Mouse (Mus musculus) embryonic fibroblast, embryonic 13.5 days (primary cell): Measurements from ENCODE around the gene T2. TPM values are rescaled to one million over a fixed set of nuclear protein-coding genes. Genes with fewer than 3 reads are reported as not detected.
A peak's percentile ranks its signal among the peaks of the same experiment; 100 is the strongest.
"Not testable (repeated sequence)": the region's sequence is repeated elsewhere in the genome, so short reads cannot be mapped to it uniquely, and the experiment has no call there.

Experiments used
- H3K27ac ChIP-seq: 2 replicates; pipeline ENCODE4 v1.5.1; 2012; ENCODE audit warnings: low read length, control low read depth, inconsistent platforms; ENCODE audit not compliant: insufficient read depth
- H3K4me1 ChIP-seq: 2 replicates; pipeline ENCODE4 v1.6.1; 2011; ENCODE audit warnings: low read length; ENCODE audit not compliant: control insufficient read depth, insufficient read depth
- H3K4me3 ChIP-seq: 2 replicates; pipeline ENCODE4 v1.5.1; 2011; ENCODE audit warnings: mild to moderate bottlenecking, control low read depth, low read length; ENCODE audit not compliant: insufficient read depth
- CTCF ChIP-seq: IDR thresholded peaks from 2 replicates; pipeline ENCODE4 v1.5.1; 2011; ENCODE audit warnings: mild to moderate bottlenecking, control low read depth, low read length, moderate library complexity, borderline replicate concordance; ENCODE audit not compliant: insufficient read depth
- POLR2A ChIP-seq: IDR thresholded peaks from 2 replicates; pipeline ENCODE4 v1.6.1; 2011; ENCODE audit warnings: low read depth, mild to moderate bottlenecking, control low read depth, low read length, moderate library complexity
- polyA plus RNA-seq: library from polyadenylated mRNA; stranded (reverse); fragments of >200 nt; gene quantifications from 2 replicates; pipeline ENCODE4 v1.2.4, GENCODE M21; 2011; ENCODE audit warnings: low read depth; ENCODE audit not compliant: missing spikeins, insufficient read length

The T2 gene
- polyA plus RNA-seq: not detected in 2 replicates

DNA sequence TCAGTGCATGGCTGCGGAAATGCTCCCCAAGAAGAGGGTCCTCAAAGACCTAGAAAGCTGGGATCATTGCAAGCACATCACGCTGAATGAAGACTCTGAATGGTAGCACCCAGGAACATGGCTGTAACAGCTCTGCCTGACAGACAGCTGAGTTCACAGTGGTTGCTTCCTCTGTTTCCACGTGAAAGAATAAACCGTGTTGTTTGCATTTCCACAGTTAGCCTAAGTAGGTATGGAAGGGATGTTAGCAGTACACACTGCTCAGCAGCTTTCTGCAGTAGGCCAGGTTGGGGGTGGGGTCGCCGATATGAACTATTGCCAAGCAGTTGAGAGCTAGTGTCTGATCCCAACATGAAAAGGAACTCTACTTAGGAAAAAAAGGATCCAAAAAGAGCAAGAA lies at the start of gene T2:
Gene T2 (plus strand): TSS at position 301 of the 400 bp plus-strand sequence.
- H3K27ac ChIP-seq: no peak within 1 kb of the TSS
- H3K4me3 ChIP-seq: no peak within 1 kb of the TSS
- H3K4me1 ChIP-seq: no peaks in the 10 kb centered on the region
- TF ChIP-seq CTCF (no peak), POLR2A (no peak)

DNA sequence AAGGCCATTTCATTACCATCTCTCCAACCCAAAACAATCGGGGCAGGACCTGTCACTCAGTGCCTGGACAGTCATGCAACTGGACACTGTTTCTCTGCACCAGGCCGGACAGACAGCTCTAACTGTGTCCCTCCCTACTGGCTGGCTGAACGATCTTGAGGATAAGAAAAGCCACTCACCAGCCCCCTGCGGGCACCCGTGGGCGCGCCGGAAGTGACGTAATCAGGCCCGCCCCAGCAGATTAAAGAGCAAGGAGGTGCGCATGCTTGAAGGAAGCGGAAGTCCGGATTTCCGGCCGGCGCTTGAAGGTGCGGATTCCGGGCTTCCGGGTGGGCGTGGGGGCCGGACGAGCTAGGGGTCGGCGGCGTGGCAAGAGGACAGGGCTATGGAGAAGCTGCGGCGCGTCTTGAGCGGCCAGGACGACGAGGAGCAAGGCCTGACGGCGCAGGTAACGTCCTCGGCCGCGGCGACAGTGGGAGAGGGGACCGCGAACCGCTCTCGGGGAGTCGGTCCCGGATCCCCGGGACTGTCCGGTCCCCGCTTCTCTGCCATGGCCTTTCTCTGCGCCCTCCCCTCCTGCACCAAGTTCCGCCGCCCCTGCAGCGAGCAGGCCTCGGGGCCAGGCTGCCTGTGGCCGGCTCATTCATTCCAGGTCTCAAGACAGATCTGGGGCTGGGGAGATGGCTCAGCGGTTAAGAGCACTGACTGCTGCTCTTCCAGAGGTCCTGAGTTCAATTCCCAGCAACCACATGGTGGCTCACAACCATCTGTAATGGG lies 44.8 kb upstream of the T2 start, which contains the start of gene Sft2d1:
Gene Sft2d1 (plus strand): TSS at position 265 of the 777 bp plus-strand sequence.
- H3K4me3 ChIP-seq: peak within 1 kb of the TSS; percentile 95
- TF ChIP-seq POLR2A (peak; percentile 95), CTCF (no peak)
- H3K27ac ChIP-seq: peak within 1 kb of the TSS; percentile 35; the same call in 1 of the 2 replicates
- H3K4me1 ChIP-seq: 0 out of 2 replicates have a peak, but pooled peaks cover 9% of the 10 kb centered on the region

DNA sequence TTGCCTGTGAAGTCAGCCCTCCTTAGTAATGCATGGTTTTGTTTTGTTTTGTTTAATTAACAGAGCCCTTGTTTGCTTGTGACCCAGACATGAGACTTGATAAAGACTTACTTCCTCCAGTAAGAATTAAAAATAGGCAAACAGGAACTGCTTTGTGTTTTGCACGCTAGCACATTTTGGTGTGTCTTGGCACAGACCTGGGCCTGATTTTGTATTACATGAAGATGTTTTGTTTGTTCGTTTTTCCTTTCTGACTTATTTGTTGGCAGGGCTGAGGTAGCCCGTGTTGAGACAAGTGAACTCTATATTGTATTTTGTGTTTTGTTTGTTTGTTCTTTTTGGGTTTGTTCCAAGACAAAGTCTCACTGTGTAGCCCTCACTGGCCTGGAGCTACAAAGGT lies 44.0 kb upstream of the T2 start:
- TF ChIP-seq POLR2A (no peak), CTCF (no peak)

DNA sequence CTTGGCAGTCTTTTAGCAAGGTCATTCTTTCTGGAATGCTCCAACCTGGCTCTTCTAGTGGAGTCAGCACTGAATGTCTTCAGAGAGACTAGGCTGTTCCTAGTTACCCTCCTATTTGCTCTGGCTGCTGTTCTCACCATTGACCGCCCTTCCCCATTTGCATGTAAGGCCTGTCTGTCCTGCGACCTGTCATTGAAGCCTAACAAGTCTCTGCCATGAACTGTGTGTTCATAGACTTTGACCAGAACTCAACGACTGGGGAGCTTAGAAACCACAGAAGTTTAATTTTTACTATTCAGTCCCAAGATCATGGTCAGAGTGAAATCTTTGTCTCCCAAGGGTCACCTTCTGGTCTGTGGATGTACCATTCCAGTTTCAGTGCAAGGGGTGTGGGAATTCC lies 41.8 kb upstream of the T2 start:
- TF ChIP-seq POLR2A (no peak), CTCF (no peak)
- no peak overlapping the region for H3K27ac ChIP-seq
- no peak overlapping the region for H3K4me3 ChIP-seq
- H3K4me1 ChIP-seq: 0 out of 2 replicates have a peak, but pooled peaks cover 9% of the 10 kb centered on the region

More for the DNA sequence above, 44.0 kb upstream of the T2 start:
- Histone ChIP-seq H3K27ac (no peak overlapping the region), H3K4me1 (0 out of 2 replicates have a peak, but pooled peaks cover 9% of the 10 kb centered on the region), H3K4me3 (peak overlapping the region; percentile 95)

DNA sequence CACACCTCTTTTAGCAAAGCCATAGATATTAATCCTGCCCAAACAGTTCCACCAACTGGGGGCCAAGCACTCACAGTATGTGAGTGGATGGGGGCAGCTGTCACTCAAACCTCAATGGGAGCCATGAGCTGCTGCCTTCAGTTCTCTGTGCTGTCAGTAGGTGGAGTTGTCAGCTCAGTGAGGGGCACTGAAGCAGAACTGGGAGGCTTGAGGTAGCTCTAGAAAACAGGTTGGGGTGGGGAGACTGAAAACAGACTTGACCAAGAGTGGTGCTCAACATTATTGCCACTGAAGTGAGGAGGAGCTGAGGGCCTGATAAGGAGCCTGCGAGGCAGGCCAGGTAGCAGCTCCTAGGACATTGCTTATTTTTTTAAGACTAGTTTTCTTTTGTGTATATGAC lies 39.5 kb upstream of the T2 start:
- no peak overlapping the region for H3K27ac ChIP-seq
- H3K4me1 ChIP-seq: 0 out of 2 replicates have a peak, but pooled peaks cover 9% of the 10 kb centered on the region
- no peak overlapping the region for H3K4me3 ChIP-seq
- TF ChIP-seq POLR2A: no peak
- TF ChIP-seq CTCF: peak; percentile 17; the same call in 1 of the 2 replicates

DNA sequence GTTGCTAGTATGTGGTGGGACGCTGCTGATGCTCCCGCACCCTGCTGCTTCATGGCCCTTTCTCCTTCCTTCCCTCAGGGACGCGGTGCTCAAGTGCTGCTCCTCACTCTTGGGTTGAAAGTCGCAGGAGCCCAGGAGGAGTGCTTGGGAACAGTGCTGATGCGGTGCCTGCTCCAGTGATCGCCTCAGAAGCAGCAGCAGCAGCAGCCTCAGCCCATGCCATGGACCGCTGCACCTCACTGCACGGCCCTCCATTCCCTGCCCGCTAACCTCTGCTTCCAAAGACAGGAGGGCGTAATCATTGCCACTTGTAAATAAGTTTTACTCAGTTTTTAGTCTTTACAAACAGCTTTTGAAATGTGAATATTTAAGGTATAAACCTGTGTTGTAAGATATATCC lies 28.9 kb upstream of the T2 start:
- H3K27ac ChIP-seq, H3K4me3 ChIP-seq, H3K4me1 ChIP-seq: not testable (repeated sequence)

DNA sequence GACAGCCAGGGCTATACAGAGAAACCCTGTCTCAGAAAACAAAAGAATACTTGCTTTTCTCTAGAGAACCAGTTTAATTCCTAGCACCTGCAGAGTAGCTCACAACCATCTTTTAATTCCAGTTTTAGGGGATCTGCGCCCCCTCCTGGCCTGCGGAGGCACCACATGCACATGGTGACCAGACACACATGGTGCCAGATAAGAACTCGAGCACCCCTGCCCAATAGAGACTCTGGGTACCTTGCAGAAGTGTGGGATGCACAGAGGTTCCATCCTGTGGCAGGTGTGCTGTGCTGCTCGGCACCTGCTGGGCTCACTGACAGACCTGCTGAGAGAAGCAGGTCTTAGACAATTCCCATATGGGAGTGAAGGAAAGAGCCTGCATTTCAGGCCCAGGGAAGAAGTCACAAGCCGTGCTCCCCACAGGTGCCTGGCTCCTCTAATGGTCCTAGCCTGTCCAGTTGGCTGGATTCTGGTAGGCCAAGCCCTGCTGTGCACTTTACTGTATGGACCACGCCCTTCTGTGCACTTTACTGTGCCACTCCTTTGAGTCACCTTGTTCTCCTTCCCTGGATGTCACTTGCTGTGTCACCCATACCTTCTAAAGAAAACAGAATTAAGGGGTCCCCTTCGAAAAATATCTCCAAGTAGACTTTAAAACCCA lies 27.1 kb upstream of the T2 start:
- TF ChIP-seq CTCF (peak; percentile 59; the same call in 1 of the 2 replicates), POLR2A (no peak)
- H3K4me3 ChIP-seq: no peak overlapping the region
- no peaks in the 10 kb centered on the region for H3K4me1 ChIP-seq
- no peak overlapping the region for H3K27ac ChIP-seq

DNA sequence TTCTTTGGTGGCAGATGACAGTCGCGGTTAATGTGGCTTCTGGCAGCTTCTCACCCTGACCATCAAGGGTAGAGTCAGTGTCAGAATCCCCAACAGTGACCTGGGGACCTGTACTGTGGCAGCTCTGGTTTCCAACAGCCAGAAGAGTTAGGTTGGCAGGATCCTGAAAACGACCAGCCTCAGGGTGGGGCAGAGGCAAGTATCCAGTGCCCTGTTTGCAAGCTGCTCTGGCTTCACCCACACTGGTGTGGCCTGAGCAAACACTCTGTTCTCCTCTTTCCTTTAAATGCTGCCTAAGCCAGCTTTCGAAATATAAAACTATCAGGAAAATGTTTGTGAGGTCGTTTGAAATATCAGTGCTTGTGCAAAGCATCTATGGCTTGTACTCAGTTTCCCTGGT lies 25.2 kb upstream of the T2 start:
- H3K4me3 ChIP-seq: no peak overlapping the region
- no peaks in the 10 kb centered on the region for H3K4me1 ChIP-seq
- TF ChIP-seq CTCF (no peak), POLR2A (no peak)
- H3K27ac ChIP-seq: no peak overlapping the region

DNA sequence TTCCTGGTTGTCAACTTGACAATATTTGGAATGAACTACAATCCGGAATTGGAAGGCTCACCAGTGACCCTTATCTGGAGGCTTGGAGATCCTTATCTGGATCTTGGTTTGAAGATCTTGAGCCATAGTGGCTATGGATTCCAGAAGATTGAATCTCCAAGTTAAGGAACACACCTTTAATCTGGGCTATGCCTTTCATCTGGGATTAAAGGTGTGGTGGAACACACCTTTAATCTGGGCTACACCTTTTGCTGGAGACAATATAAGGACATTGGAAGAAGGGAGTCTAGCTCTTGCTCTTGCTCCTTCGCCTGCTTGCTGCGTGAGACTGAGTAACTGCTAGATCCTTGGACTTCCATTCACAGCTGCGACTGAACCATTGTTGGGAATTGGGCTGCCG lies 18.6 kb upstream of the T2 start, which contains the start of gene Prr18:
Gene Prr18 (plus strand): TSS at position 301 of the 400 bp plus-strand sequence.
- not testable (repeated sequence) for H3K27ac ChIP-seq, H3K4me3 ChIP-seq, H3K4me1 ChIP-seq

DNA sequence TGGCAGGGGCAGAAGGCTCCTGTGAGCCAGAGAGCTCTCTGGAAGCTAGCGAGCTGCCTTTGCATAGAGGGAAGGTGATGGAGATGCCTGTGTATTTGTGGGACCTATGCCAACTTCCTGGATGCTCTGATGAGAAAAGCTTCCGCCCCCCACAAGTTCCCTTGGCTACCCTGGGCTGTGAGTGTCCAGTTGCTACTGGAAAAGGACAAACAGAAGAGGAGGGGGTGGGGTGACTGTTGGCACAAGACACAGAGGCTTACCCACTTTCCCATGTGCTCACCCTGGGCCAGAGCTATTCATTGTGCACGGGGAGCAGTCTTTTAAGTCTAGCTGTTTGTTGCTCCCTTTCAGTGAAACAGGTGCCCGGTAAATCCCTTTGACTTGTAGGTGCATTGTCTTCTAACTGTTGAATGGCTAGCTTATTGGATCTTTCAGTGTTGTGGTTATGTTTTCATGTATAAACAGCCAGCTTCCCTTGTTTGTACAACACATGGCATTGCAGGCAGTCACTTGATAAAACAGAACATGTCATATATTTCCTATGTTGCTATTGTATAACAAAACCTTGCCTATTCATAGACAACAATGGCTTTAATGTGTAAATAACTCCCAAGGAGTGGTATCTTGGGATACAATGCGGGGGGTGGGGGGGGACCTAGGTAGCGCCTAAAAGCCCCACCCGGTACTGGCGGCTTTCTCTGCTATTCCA lies 16.0 kb upstream of the T2 start:
- Histone ChIP-seq H3K4me1 (no peaks in the 10 kb centered on the region), H3K27ac (no peak overlapping the region), H3K4me3 (no peak overlapping the region)
- no peak for TF ChIP-seq CTCF
